Mouse (Mus musculus): ENCODE data around the gene Orai2. TPM values are rescaled to one million over a fixed set of nuclear protein-coding genes. Genes with fewer than 3 reads are reported as not detected.
"Not testable (repeated sequence)": the region's sequence is repeated elsewhere in the genome, so short reads cannot be mapped to it uniquely, and the experiment has no call there.

The Orai2 gene
- total RNA-seq, 1 experiment from 2014 or later: 2.6 TPM

DNA sequence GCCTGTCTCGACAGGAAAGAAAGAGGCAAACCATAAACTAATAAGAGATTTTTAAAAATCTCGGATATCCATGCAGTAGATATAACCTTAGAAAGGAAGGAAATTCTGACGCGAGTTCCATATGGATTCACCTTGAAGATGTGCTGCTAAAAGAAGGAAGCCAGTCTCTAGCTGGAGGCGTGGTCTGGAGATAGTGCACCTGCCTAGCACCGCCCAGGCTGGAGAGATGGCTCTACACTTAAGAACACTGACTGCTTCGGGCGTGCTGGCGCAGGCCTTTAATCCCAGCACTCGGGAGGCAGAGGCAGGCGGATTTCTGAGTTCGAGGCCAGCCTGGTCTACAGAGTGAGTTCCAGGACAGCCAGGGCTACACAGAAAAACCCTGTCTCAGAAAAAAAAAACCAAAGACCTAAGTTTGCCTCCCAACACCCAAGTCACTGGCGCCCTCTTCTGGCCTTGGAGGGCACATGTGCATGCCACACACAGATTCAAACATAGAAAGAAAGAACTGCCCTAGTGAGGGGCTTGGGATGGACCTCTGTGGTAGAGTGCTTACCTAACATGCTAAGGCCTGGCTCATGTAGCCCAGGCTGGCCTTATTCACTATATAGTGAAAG, 32.7 kb downstream of the Orai2 start:
- peak; percentile 75 for DNase-seq

DNA sequence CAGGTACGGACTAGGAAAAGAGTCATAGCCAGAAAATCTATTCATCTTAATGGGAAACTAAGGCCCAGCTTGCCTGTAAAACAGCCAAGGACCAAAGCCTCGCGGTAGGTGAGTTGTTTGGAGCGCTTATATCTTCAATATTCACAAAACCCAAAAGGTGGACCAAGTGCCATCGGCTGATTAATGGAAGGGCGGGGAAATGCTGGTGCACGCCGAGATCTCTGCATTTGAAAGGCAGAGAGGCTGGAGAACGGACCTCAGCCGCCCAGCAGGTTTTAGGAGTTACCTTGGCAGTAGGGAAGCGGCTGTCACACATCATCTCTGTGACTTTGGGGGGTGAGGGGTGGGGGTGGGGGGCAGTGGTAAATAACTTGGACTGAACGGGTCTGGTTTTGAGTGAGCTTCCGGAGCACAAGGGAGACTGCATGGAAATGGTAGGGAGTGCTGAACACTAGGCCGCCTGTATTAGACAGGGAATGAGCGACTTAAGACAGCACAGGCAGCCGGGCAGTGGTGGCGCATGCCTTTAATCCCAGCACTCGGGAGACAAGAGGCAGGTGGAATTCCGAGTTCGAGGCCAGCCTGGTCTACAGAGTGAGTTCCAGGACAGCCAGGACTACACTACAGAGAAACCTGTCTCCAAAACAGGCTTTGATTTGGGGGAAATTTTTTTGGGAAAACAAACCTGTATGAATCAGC, 34.1 kb downstream of the Orai2 start:
- DNase-seq: peak; percentile 31

DNA sequence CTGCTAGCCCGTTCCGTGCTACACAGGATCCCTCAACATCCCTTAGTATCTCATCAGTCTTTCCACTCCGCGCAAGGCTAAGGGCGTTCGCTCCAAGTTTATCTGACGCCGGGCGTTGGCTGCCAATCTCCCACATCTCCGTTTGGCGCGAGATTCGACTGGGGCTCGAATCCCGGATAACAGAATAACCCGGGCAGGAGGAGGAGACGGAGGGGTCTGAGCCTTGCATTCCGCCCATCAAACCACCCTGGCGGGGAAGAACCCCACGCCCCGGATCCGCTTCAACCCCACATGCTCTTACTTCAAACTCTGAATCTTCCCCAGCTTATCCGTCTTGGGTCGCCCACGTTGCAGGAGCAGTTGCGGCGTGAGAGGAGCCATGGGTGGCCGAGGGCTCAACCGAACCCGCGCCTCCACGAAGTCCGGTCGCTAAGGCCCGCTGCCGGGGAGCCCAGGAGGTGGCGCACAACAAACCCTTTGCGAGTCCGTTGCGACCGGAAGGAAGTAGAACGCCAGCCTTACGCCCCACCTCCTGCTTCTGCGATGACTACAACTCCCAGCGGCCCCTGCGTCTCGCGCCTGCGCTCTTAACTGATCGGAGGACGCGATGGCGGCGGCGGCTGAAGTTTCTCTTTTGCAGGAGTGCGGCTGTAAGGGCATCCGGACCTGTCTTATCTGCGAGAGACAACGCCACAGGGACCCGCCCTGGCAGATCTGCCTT, 34.8 kb downstream of the Orai2 start, which contains the start of the genes Lrwd1 and Alkbh4:
Gene Lrwd1 (minus strand): TSS at position 504 of the 721 bp plus-strand sequence.
Gene Alkbh4 (plus strand): TSS at position 576 of the 721 bp plus-strand sequence.
- DNase-seq: peak; percentile 97

DNA sequence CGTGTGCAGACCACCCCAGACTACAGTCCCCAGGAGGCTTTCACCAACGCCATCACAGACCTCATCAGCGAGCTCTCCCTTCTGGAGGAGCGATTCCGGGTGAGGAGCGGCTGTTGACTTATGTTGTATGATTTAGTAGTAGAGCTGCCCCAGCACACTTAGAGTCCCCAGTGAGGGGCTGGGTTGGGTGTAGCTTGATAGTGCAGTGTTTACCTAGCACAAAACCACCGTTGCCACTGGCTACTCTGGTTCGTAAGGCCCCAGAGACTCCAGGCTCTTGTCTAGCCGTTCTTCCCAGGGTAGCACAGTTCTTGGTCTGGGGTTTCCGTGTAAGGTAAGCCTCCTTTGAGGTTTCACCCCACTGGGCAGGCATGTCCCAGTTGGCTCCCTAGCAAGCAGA, 48.3 kb downstream of the Orai2 start:
- no peak for DNase-seq

DNA sequence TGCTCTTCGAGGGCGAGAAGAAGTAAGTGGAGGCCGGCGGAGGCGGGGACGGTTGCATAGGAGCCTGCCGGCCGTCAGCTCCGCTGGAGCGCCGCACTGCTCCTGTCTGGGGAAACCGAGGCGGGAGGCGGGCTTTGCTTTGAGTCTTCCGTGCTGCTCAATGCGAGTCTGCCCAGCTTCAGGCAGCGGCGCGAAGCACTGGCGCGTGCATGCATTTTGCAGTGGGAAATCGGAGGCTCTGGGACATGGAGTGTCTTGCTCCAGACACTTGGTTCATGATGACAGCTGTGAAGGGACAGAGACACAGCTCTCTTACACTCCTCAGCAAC, 53.8 kb downstream of the Orai2 start:
- DNase-seq: no peak

DNA sequence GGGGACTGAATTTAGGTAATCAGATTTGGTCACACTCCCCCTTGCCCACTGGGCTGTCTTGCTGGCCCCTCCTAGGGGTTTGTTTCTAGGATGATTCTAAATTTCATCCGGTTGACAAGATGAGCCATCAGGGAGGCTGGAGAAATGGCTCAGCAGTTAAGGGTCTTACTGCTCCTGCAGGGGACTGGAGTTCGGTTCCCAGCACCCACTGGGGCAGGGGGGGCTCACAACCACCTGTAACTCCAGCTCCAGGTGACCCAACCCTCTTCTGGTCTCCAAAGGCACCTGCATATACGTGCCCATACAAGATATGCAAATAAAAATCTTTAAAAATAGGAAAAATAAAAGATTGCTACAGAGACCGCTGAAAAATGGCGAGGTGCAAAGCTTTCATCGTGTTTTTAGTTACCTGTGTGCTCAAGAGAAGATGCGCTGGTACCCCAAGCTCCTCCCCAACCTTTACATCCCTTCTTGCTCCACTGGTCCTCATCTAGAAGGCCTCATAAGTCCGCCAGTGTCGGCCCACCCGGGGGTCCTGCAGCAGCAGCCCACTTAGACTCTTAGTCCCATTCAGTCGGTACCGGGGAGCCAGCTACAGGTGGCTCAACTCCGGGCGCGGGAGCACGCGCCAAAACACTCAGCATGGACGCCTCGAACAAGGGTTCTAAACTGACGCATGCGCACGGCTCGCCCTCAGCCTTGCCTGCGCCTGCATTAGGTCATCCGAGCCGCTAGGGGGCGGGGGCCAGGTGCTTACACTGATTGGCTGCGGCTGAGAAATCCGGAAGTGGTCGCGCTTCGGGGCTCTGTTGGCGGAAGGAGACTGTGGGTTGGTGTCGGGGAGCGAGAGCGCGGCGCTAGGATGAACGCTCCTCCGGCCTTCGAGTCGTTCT, 54.4 kb downstream of the Orai2 start, which contains the start of gene Polr2j:
Gene Polr2j (plus strand): TSS at position 741 of the 893 bp plus-strand sequence.
- peak; percentile 99 for DNase-seq

DNA sequence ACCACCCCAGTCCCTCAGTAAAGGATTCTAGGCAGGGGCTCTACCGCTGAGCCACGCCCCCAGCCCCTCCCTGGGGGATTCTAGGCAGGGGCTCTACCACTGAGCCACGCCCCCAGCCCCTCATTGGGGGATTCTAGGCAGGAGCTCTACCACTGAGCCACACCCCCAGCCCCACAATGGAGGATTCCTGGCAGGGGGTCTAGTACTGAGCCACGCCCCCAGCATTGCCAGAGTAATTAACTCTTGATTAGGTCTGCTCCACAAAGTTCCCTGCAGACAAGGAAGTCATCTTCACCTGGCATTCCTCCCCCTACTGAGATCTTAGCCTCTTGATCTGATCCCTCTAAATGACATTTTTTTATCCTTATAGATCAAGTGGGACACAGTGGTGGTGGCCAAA, 57.0 kb downstream of the Orai2 start:
- DNase-seq: not testable (repeated sequence)

DNA sequence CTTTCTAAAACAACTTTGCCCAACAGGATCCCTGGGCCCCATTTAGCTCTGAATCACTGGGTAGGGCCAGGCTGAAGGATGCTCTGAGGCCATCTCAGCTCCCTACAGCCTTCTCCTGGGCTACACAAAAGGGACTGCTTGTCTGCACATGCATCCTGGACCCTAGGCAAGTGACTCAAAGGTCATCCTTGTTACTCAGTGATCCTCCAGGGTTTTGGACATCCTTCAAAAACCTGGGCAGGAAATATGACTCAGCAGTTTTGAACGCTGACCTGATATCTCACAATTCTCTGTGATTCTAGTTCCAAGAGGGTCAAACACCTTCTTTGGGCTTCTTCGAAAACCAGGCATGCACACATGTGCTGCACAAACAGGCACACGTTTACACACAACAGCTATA, 61.5 kb downstream of the Orai2 start:
- peak; percentile 20 for DNase-seq

DNA sequence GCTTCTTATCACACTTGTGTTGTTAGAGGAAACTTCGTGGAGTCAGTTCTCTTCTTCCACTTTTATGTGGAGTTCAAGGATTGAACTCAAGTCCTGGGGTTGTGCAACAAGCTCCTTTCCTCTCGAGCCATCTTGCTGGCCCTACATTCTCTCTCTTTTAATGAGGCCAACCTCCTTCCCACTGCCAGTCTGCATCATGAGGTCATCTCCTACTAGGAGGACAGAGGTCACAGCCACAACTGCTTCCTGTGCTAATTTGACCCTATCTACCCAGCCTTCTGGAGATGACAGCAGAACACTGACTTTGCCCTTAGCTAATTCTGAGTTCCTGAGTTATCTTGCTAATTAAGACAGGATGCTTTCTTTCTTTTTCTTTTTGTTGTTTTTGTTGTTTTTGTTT, 62.0 kb downstream of the Orai2 start:
- no peak for DNase-seq

DNA sequence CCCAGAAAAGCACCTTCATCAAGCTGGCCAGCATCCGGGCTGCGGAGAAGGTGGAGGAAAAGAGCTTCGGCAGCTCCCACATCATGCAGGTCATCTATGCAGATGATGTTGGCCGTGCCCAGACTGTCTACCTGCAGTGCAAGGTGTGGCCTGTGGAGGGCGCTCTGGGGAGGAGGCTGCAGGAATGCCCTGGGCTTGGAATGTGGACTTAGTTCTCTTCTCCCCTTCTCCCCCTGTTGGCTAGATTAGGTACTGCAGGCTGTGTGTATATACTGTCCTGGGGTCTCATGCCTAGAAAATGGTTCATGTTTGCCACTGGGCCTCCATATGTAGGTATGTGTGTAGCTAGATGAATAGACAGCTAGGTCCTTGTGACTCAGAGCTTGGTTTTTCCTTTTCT, 66.0 kb downstream of the Orai2 start:
- peak; percentile 63 for DNase-seq

DNA sequence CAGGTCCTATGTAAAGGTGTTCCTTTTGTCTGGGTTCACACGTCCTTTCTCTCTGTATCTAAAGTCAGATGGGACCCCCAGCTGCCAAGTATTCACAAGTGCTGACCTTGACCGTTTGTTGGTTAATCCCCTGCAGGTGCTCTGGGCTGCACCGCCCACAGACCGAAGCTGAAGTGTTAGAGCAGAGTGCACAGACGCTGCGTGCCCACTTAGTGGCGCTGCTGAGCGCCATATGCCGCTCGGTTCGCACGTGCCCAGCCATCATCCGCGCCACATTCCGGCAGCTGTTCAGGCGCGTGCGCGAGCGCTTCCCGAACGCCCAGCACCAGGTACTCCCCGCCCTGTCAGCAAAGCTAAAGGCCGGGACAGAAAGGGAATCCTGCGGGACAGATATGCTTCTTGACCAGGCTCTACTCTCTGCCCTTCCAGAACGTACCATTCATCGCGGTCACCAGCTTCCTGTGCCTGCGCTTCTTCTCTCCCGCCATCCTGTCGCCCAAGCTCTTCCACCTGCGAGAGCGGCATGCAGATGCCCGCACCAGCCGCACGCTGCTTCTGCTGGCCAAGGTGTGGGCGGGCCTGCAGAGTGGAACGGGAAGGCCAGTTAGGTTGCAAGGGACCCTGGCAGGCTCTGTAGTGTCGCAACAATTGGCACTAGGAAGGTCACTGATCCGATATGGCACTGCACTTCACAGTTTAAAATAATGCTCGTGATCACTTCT, 68.3 kb downstream of the Orai2 start:
- DNase-seq: peak; percentile 83

DNA sequence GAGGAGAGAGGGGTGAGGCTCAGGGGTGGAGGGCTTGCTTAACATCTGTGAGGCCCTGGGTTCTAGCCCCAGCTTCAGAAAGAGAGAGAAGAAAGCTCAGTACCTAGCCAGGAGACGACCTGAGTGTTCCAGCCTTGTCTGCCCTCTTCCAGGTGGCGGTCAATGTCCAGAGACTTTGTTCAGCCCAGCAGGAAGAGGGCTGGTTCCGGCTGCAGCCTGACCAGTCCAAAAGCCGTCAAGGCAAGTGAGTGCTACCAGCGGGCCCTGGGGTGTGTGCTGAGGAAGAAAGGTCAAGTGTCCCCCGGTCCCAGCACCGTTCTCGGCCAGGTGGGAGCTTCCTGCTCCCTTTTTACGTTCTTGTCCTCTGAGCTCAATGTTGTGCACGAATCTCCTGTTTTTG, 72.0 kb downstream of the Orai2 start:
- no peak for DNase-seq

Small RNAs within 50 kb of the gene (microRNA-seq; reads per million reads assigned to microRNA genes)
- gene Mir7035: 0.76 to 0.85 reads per million in 2 experiments

Other genes starting within 250 kb of the Orai2 start
- gene Ywhag, start 236.1 kb downstream of the Orai2 start, total RNA-seq (2021): 462 and 482 TPM in 2 replicates
- gene Ssc4d, start 196.2 kb downstream of the Orai2 start, total RNA-seq (2021): 2.1 and 3.1 TPM in 2 replicates
- gene Zp3, start 190.6 kb downstream of the Orai2 start, total RNA-seq (2021): not detected in 2 replicates
- gene Dtx2, start 175.9 kb downstream of the Orai2 start, total RNA-seq (2021): 15.4 and 15.5 TPM in 2 replicates
- gene Upk3b, start 132.2 kb downstream of the Orai2 start, total RNA-seq (2021): 8.2 and 11.7 TPM in 2 replicates
- gene Upk3bl, start 116.2 kb downstream of the Orai2 start, total RNA-seq (2021): not detected in 2 replicates
- gene Rasa4, start 86.8 kb downstream of the Orai2 start, total RNA-seq (2021): 9.1 and 13.8 TPM in 2 replicates
- 82.7 and 86.4 TPM in 2 replicates for gene Polr2j, start 54.1 kb downstream of the Orai2 start, total RNA-seq (2021)
- 11.2 and 15.5 TPM in 2 replicates for gene Lrwd1, start 34.6 kb downstream of the Orai2 start, total RNA-seq (2021)
- gene Alkbh4, start 34.6 kb downstream of the Orai2 start, total RNA-seq (2021): 7.2 and 9.8 TPM in 2 replicates
- 31.8 and 36.4 TPM in 2 replicates for gene Prkrip1, start 28.2 kb upstream of the Orai2 start, total RNA-seq (2021)
- gene Sh2b2, start 75.8 kb upstream of the Orai2 start, total RNA-seq (2021): 21.9 and 24.5 TPM in 2 replicates

Data from adrenal gland, postnatal 14 days (tissue).